Mouse (Mus musculus): ENCODE measurements around the gene Msn.

- TF ChIP-seq POLR2A (IDR thresholded peaks at IDR 0.05; ENCODE audit: insufficient read length, low read depth) (no peak), E2F4 (IDR thresholded peaks at IDR 0.05; ENCODE audit: insufficient read depth) (no peak), USF1 (IDR thresholded peaks at IDR 0.05; ENCODE audit: low read depth) (no peak), MAX (IDR thresholded peaks at IDR 0.05; ENCODE audit: low read depth) (no peak)
Measured at GRCm38 (mm10) chrX:96134840-96135580, 39.2 kb downstream of the Msn start.
